Mouse (Mus musculus): ENCODE results near the gene Setd7.
"Not testable (repeated sequence)": the region's sequence is repeated elsewhere in the genome, so short reads cannot be mapped to it uniquely, and the experiment has no call there.

GRCm38 (mm10) chr3:51579243-51579642 is 18.6 kb upstream of the Setd7 start:
- TF ChIP-seq NELFE (IDR thresholded peaks at IDR 0.05; ENCODE audit: low read depth, low read length); CHD2 (IDR thresholded peaks at IDR 0.05; ENCODE audit: low read length); TCF12 (IDR thresholded peaks at IDR 0.05; ENCODE audit: low read depth, low read length); ZNF384 (IDR thresholded peaks at IDR 0.05; ENCODE audit: low read depth, low read length); ETS1 (conservative IDR thresholded peaks at IDR 0.05; ENCODE audit: low read depth, low read length); SMC3 (IDR thresholded peaks at IDR 0.05; ENCODE audit: low read depth, low read length); POLR2A (IDR thresholded peaks at IDR 0.05; ENCODE audit: low read depth, low read length); HCFC1 (IDR thresholded peaks at IDR 0.05; ENCODE audit: low read depth, low read length); SIN3A (IDR thresholded peaks at IDR 0.05; ENCODE audit: low read length); CHD1 (IDR thresholded peaks at IDR 0.05; ENCODE audit: low read depth, low read length): not testable (repeated sequence)
- 0 out of 4 replicates have a peak, but pooled peaks of 1 of the 2 experiments have one; percentile 13 for TF ChIP-seq CTCF (conservative IDR thresholded peaks at IDR 0.05 in 1 of 2, IDR thresholded peaks at IDR 0.05 in 1 of 2; ENCODE audit: low read depth in 2 of 2, low read length in 2 of 2)

Measured in CH12.LX (cell line).